Mouse (Mus musculus) bone marrow, adult 2 months (tissue): ENCODE results near the gene Hoxc10. TPM values are rescaled to one million over a fixed set of nuclear protein-coding genes. Genes with fewer than 3 reads are reported as not detected.

Experiments used
- H3K27ac ChIP-seq: fragments of 200-500 bp; 2 replicates; pipeline ENCODE4 v1.5.1; 2012; ENCODE audit warnings: low read depth, mild to moderate bottlenecking, control low read depth, inconsistent platforms, low read length; ENCODE audit not compliant: control insufficient read depth, poor library complexity, insufficient read depth
- H3K4me1 ChIP-seq: fragments of 200-500 bp; 2 replicates; pipeline ENCODE4 v1.6.1; 2011; ENCODE audit warnings: low read length; ENCODE audit not compliant: control insufficient read depth, insufficient read depth
- H3K4me3 ChIP-seq: fragments of 200-500 bp; replicated peaks from 2 replicates; pipeline ENCODE3; 2011; ENCODE audit warnings: mild to moderate bottlenecking, low read depth, low read length, control low read depth; ENCODE audit not compliant: control insufficient read depth
- CTCF ChIP-seq: fragments of 200-500 bp; IDR thresholded peaks from 2 replicates; pipeline ENCODE4 v1.5.1; 2011; ENCODE audit warnings: low read length, control low read depth; ENCODE audit not compliant: control insufficient read depth, insufficient read depth
- POLR2A ChIP-seq: fragments of 200-500 bp; IDR thresholded peaks from 2 replicates; pipeline ENCODE4 v1.6.1; 2011; ENCODE audit warnings: low read depth, mild to moderate bottlenecking, control low read depth, low read length, borderline replicate concordance; ENCODE audit not compliant: control insufficient read depth
- WGBS: fragments of 180-500 bp; shearing (Covaris S2); methylation state at CpG from one replicate; pipeline ENCODE4 v1.1.7; 2018; 5-methylcytosine and 5-hydroxymethylcytosine counted together
- polyA plus RNA-seq: library from polyadenylated mRNA; stranded (reverse); fragments of >200 nt; gene quantifications from 2 replicates; pipeline ENCODE4 v1.2.4, GENCODE M21; 2011; ENCODE audit warnings: low replicate concordance; ENCODE audit not compliant: missing spikeins, insufficient read depth, insufficient read length

Gene Hoxc10
- polyA plus RNA-seq, 1 experiment, result 1.3 TPM

GRCm38 (mm10) chr15:102963671-102964640 is 2.6 kb upstream of the Hoxc10 start:
- TF ChIP-seq POLR2A, result no peak
- TF ChIP-seq CTCF, result no peak
- no peak overlapping the region for H3K27ac ChIP-seq
- H3K4me3 ChIP-seq, result no peak overlapping the region
- 4% methylated on average over 28 of the region's 28 CpGs for WGBS
- H3K4me1 ChIP-seq, result no peaks in the 10 kb centered on the region

GRCm38 (mm10) chr15:102965003-102965891 is 1.3 kb upstream of the Hoxc10 start:
- WGBS, result 13% methylated on average over 26 of the region's 26 CpGs
- Histone ChIP-seq H3K4me3 (no peak overlapping the region), H3K27ac (no peak overlapping the region), H3K4me1 (no peaks in the 10 kb centered on the region)
- TF ChIP-seq POLR2A, result no peak
- TF ChIP-seq CTCF, result no peak

DNA sequence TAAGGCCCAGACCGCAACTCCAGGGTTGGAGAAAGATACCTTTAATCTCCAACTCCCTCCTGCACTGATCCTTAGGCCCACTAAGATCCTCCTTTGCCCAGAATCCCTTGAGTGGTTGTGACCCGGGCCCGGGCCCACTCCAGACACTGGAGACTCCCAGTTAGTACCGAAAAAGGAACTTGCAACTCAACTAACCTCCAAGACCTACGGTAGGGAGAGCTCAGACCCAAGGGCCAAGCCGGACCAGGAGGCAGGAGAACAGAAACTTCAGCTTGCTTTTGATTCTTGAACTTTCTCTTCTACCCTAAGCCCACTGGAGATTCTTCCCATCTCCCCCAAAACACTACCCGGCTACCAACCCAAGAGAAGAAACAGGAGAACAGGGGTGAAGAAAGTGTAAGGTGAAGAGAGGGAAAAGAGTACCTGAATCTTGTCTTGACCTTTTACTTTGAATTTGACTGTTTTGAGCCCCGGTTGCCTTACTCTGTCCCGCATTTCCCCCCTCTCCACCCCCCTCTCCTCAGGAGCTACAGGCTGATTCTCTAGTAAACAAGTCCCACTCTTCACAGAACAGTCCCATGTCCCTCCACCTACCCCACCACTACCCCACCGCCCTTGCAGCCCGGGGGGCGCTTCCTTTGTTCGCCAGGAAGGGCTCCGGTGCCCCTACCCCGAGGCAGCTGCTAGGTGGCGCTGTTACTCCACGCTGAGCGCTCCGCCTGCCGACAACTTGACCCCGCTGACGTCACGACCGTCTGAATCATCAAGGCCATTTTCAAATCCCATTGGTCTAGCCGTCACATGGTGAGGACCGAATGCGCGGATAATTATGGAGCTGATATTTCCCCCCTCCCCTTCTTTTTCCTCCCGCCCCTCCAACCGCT is 462 bp upstream of the Hoxc10 start:
- TF ChIP-seq POLR2A (no peak), CTCF (peak; percentile 69)
- Histone ChIP-seq H3K4me1 (no peaks in the 10 kb centered on the region), H3K27ac (no peak overlapping the region), H3K4me3 (no peak overlapping the region)
- WGBS, result 5% methylated on average over 28 of the region's 30 CpGs

GRCm38 (mm10) chr15:102967312-102967510 is 615 bp downstream of the Hoxc10 start, which contains the start of gene Hoxc5:
TSS of gene Hoxc5 (plus strand) at chr15:102967443.
- TF ChIP-seq CTCF (no peak), POLR2A (no peak)
- no peak within 1 kb of the TSS for H3K4me3 ChIP-seq
- WGBS, result 7% methylated on average over 12 of the region's 12 CpGs

DNA sequence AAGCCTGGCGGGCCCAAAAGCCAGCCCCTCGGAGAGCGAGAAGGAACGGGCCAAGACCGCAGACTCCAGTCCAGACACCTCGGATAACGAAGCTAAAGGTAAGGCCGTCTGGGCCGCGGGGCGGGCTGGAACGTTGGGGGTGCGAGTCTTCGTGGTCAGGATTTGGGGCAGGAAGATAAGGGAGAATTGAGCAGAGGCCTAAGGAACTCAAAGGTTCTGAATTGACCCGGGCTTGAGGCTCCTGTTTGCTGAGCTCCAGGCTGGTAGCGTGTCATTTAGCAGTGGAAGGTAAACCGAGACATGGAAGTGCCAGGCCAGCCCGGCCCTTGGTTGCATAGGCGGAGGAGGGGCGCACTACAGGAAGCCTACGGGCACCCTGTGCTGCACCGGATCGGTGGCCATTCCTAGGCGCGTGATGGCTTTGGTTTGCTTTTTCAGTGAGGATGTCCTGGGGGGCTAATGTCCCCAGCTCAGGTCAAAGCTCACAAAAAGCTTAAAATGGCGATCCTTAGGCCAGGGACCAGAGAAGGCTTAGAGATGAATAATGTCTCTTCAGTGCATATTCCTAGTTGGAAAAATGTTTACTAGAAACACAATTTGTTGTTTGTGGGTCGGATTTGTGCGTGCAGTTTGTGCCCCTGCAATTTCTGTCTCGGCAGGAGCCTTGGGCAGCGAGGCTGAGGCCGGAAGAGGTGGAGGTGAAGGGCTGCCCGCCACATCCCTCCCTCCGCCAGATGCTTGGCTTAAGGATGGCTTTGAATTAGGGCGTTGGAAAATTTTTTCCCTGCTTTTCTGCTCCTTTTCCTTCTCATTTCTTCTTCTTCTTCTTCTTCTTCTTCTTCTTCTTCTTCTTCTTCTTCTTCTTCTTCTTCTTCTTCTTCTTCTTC is 1.2 kb downstream of the Hoxc10 start:
- H3K4me3 ChIP-seq, result no peak overlapping the region
- no peak overlapping the region for H3K27ac ChIP-seq
- TF ChIP-seq CTCF (no peak), POLR2A (no peak)
- H3K4me1 ChIP-seq, result no peaks in the 10 kb centered on the region
- 9% methylated on average over 34 of the region's 34 CpGs for WGBS

More at GRCm38 (mm10) chr15:102967312-102967510, 615 bp downstream of the Hoxc10 start, which contains the start of gene Hoxc5:
- no peak within 1 kb of the TSS for H3K27ac ChIP-seq
- no peaks in the 10 kb centered on the region for H3K4me1 ChIP-seq

- H3K27ac ChIP-seq, result no peak overlapping the region
- 44% methylated on average over 1 of the region's 1 CpGs for WGBS
- no peak for TF ChIP-seq CTCF
- no peak for TF ChIP-seq POLR2A
- H3K4me1 ChIP-seq, result no peaks in the 10 kb centered on the region
- H3K4me3 ChIP-seq, result no peak overlapping the region
These were observed 2.7 kb downstream of the Hoxc10 start for GRCm38 (mm10) chr15:102969296-102969695.

DNA sequence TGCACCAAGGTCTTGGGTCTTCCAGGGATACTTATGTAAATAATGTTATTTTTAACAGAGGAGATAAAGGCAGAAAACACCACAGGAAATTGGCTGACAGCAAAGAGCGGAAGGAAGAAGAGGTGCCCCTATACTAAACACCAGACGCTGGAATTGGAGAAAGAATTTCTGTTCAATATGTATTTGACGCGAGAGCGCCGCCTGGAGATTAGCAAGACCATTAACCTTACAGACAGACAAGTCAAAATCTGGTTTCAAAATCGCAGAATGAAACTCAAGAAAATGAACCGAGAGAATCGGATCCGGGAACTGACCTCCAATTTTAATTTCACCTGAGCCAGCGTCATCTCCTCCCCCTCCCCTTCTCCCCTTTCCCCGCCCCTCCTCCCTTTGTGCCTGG is 4.1 kb downstream of the Hoxc10 start:
- H3K27ac ChIP-seq, result no peak overlapping the region
- whole genome bisulfite sequencing, result under 1% methylated on average over 12 of the region's 12 CpGs
- TF ChIP-seq POLR2A, result no peak
- no peak for TF ChIP-seq CTCF
- H3K4me3 ChIP-seq, result no peak overlapping the region
- H3K4me1 ChIP-seq, result no peaks in the 10 kb centered on the region
